Mouse (Mus musculus) lung, postnatal 10 days (tissue): ENCODE results near the gene Myl4.
A peak's percentile ranks its signal among the peaks of the same experiment; 100 is the strongest.
"Not testable (repeated sequence)": the region's sequence is repeated elsewhere in the genome, so short reads cannot be mapped to it uniquely, and the experiment has no call there.

Experiments used
- DNase-seq: peaks from one replicate; pipeline ENCODE4 v3.0.0; 2021

Gene Myl4

DNA sequence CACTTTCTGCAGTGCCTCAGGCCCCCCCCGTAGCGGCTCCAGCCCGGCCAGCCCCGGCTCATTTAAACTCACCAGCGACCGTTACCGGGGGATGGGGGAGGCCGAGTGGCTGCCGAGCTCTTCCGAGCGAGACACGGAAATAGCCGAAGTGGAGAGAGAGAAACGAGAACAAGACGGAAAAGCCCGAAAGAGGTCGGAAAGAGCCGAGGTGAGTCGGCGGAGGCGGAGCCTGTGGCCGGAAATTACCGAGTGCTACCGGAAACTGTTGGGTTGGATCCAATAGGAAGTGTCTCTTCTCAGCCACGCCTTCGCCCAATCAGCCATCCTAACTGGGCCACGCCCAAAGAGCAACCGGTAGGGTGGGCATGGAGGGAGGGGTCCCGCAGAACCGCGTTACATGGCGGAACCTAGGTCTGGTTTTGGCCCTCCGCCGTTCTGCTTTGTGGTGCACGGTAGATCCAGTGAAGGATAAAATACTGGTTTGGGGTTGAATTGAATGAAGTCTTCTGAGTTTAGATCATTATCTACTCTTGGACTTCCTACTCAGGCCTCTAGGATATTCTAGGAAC, at the start of gene Myl4, which contains the start of gene Cdc27:
Myl4 (plus strand) TSS at position 258 of the 569 bp plus-strand sequence.
Cdc27 (minus strand) TSS at position 215 of the 569 bp plus-strand sequence.
- peak; percentile 97 for DNase-seq

GRCm38 (mm10) chr11:104508455-104508854, 42.0 kb upstream of the Myl4 start:
- no peak for DNase-seq

- DNase-seq = peak; percentile 52
Observed at GRCm38 (mm10) chr11:104510606-104511005, 39.9 kb upstream of the Myl4 start.

DNA sequence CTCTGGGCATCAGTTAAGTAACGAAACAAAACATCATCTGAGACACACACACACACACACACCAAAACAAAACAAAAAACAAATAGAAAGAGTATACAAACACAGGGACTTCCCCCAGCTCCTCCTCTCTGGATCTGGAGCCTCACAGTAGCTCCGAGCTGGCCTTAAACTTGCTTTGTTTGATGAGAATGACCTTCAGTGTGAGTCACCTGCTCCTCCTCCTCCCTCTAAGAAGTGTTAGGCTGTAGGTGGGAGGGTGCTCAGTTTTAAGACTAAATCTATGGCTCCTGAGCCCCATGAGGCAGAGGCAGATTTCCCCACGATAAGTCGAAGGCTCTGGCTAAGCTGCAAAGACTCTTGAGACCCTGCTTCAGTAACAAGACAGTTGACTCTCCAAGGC, 38.0 kb upstream of the Myl4 start:
- no peak for DNase-seq

GRCm38 (mm10) chr11:104525935-104526334, 24.5 kb upstream of the Myl4 start:
- DNase-seq = no peak

- no peak for DNase-seq
Observed at GRCm38 (mm10) chr11:104536843-104537242, 13.6 kb upstream of the Myl4 start.

- DNase-seq = no peak
Observed at GRCm38 (mm10) chr11:104537945-104538555, 12.4 kb upstream of the Myl4 start.

DNA sequence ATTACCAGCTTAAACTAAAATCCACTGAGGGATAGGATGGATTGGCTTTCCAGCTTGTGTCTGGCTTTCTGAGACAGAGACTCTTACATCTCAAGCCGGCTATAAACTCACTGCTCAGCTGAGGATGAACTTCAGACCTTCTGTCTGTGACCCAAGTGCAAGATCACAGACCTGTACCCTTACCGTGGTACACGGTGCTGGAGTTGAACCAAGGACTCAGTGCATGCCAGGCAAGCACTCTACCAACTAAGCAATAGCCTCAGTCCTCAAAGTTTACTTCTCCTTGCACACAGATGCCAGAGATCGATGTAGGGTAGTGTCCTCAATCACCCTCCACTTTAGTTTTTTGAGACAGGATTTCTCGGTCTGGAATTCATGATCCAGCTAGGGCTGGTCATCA, 10.7 kb upstream of the Myl4 start:
- no peak for DNase-seq

DNA sequence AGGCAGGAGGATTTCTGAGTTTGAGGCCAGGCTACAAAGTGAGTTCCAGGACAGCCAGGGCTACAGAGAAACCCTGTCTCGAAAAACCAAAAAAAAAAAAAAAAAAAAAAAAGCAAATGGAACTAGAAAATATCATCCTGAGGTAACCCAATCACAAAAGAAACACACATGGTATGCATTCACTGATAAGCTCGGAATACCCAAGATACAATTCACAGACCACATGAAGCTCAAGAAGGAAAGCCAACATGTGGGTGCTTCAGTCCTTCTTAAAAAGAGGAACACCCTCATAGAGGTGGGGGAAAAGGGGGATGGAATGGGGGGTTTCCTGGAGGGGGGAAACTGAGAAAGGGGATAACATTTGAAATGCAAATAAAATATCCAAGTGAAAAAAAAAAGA, 7.1 kb upstream of the Myl4 start:
- not testable (repeated sequence) for DNase-seq

DNA sequence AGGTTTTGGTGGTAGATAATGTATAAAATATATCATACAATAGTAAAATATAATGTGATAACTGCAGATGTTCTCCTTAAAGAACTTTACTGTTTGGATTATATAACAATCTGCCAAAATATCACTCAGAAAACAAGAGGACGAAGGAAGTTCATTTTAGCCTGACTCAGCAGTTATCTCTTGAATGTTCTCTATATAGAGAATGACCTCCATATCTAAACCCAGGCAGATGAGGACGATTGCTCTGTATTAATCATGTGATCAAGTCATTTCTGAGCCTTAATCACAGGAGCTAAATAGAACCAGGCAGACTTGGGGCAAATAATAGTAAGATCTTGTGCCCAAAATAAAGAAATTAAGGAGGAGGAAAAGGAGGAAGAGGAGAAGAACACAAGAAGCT, 6.0 kb upstream of the Myl4 start:
- DNase-seq = no peak

DNA sequence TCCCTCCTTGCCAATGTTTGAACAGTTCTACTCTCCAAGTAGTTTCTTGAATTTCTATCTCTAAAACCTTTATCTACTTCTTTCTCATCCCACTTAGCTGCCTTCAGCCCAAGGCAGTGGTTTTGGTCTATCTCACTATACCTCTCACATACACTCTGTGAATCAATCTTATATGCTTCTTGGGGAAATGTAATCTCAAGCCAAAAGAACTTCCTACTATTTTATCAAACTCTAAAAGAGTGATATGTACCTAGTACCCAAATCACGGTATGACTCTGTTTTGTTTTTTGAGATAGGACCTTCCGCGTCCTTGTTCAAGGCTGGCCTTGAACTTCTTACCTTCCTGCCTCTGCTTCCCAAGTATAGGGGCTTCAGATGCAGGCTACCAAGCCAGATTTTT, 3.0 kb upstream of the Myl4 start:
- no peak for DNase-seq

DNA sequence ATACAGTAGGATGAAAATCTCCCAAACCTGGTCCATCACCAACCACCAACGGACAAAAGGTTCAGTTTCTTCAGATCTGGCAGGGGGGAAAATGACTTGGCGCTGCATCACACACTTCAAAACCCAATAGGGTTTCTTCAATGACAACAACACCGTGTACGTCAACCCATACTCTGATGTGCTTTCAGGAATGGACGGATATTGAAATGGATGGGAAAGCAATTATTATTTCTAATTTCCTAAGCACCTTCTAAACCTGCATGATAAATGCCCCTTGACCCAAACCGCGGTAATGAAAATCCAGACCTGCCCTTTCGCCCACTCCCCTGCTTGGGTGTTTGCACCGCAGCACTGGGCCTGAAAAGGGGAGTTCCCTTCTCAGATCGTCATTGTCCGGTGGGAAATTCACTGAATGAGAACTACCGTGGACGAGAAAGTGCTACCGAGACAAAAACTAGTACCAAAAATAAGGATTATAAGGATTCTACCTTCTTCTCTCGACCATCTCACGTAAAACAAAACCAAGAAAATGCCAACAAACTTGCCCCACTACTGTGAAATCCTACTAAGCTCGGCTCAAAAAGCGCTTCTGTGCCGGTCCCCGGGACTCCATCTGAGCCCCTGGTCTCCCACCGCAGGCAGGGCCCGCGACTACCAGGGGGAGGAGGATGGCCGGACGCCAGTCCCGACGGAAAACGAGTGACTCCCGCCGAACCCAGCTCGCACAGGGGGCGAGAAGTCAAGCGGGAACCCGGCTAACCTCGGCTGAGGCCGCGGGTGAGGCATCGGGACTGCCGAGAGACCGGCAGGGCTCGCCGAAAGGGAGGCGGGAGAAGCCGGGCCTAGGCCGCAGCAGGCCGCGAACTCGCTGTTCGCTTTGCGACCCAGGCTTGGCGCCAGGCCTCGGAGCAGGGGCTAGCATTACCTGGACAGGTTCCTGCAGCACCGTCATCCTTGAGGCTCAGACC, 741 bp upstream of the Myl4 start:
- peak; percentile 89 for DNase-seq

- no peak for DNase-seq
Observed at GRCm38 (mm10) chr11:104558065-104558464, 7.6 kb downstream of the Myl4 start.

GRCm38 (mm10) chr11:104558651-104559403, 8.4 kb downstream of the Myl4 start:
- DNase-seq = no peak

GRCm38 (mm10) chr11:104560971-104561370, 10.5 kb downstream of the Myl4 start:
- no peak for DNase-seq

GRCm38 (mm10) chr11:104563496-104563895, 13.0 kb downstream of the Myl4 start:
- no peak for DNase-seq

DNA sequence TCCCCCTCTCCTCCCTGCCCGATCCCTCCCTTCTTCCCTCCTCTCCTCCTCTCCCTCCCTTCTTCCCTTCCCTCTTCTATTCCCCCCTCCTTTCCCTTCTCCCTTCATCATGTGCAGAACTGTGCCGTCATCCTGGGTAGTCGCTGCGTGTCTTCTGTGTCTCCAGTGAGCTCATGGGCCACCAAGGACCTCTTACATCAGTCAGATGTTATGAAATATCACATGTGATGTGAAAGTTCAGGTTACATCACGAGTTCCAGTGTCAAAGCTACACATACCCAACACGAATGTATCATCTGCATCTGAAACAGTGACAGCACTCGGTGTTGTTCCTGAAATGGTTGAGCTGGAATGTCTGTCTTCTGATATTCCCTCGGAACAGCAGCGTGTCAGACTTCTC, 14.7 kb downstream of the Myl4 start:
- no peak for DNase-seq

DNA sequence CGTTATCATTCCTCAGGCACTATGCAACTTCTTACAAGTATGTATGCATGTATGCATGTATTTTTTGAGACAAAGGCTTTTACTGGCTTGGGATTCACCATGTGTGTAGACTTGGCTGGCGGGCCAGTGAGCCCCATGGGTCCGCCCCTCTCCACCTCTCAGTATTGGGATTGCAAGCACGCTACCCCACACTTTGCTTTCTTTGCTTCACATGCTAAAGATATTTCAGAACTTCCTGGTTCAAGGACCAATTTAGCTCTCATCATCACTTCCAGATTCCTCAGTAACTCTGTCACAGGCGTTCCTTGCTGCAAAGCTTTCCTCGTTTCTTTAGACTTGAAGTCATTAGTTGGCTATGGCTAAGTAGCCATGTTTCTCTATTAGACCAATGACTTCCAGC, 15.6 kb downstream of the Myl4 start:
- DNase-seq = no peak

GRCm38 (mm10) chr11:104566796-104567195, 16.3 kb downstream of the Myl4 start:
- DNase-seq = no peak

DNA sequence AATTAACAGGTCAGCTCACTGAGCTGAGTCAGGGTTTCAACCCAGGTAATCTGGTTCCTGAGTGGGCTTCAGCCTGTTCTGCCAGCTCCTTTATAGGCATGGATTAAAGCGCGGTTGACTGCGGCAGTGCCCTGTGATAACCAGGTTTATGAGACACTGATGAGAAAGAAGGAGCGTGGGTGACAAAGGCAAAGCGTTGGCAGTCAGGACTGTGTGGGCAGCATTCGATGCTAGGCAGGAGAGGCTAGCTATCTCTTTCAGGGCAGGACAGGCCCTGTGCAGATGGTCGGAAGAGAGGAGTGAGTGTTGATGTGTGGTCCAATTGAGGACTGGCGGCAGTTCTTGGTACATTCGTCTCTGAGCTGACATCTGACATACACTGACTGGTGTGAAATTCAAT, 17.3 kb downstream of the Myl4 start:
- DNase-seq = no peak

- DNase-seq = peak; percentile 17
Observed at GRCm38 (mm10) chr11:104568326-104568725, 17.9 kb downstream of the Myl4 start.

DNA sequence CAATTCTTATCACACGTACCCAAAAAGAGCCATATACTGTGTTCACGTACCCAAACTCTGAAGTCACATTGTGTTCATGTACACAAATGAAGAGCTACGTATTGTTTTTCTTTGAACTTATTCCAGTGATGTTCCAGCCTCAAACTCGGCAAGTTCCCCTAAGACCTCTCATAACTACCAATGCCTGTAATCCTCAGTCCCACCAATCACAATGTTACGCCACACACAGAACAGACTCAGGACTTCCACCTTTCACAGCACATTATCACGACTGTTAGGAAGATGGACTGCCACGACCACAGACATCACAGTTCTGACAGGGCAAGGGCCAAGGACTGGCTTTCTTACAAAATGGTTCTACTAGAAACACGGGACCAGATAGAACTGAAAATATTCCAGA, 20.1 kb downstream of the Myl4 start:
- not testable (repeated sequence) for DNase-seq

DNA sequence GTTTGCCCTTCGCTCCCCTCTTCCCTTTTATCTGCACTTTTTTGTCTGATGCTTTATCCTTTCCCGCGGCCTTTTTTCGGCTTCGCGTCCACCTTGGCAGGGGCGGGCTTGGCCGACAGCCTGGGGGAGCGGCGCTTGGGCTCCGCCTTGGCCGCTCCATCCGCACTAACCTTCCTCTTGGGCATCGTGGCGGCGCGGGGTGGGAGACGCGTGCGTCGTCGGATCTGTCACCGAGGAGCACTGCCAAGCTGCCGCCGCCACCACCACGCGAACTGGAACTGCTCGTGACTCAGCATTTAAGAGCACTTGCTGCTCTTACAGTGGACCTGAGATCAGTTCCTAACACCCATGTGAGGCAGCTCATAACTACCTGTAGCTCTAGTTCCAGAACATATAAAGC, 20.9 kb downstream of the Myl4 start:
- DNase-seq = peak; percentile 53
